Mouse (Mus musculus) hindbrain, postnatal 0 days (tissue): Measurements from ENCODE around the gene Mrpl42. TPM values are rescaled to one million over a fixed set of nuclear protein-coding genes. Genes with fewer than 3 reads are reported as not detected.

Experiments used
- ATAC-seq: fragments of 200-750 bp; cut with Nextera tagmentation; 2 replicates; pipeline ENCODE4 v1.8.0; 2017; ENCODE audit warnings: mild to moderate bottlenecking, moderate TSS enrichment, moderate library complexity
- DNase-seq: peaks from one replicate; pipeline ENCODE4 v3.0.0-alpha.2; 2015; ENCODE audit warnings: low spot score
- H3K27ac ChIP-seq: fragments of 300-500 bp; sonication (generic); 2 replicates; pipeline ENCODE4 v1.5.1; 2014; ENCODE audit warnings: mild to moderate bottlenecking
- H3K27me3 ChIP-seq: fragments of 300-500 bp; sonication (generic); 2 replicates; pipeline ENCODE4 v1.6.1; 2014; ENCODE audit warnings: low read length, mixed read lengths; ENCODE audit not compliant: insufficient read depth
- H3K36me3 ChIP-seq: fragments of 300-500 bp; sonication (generic); 2 replicates; pipeline ENCODE4 v1.6.1; 2014; ENCODE audit warnings: low read length, mixed read lengths; ENCODE audit not compliant: insufficient read depth
- H3K4me1 ChIP-seq: fragments of 300-500 bp; sonication (generic); 2 replicates; pipeline ENCODE4 v1.6.1; 2014; ENCODE audit warnings: antibody characterized with exemption, low read length, mixed read lengths; ENCODE audit not compliant: insufficient read depth
- H3K4me2 ChIP-seq: fragments of 300-500 bp; sonication (generic); 2 replicates; pipeline ENCODE4 v1.6.1; 2014; ENCODE audit warnings: low read depth, mild to moderate bottlenecking, low read length, moderate library complexity, mixed read lengths
- H3K4me3 ChIP-seq: fragments of 300-500 bp; sonication (generic); 2 replicates; pipeline ENCODE4 v1.5.1; 2014; ENCODE audit warnings: low read length
- H3K9ac ChIP-seq: fragments of 300-500 bp; sonication (generic); replicated peaks from 2 replicates; pipeline ENCODE4 v1.6.1; 2014; ENCODE audit warnings: mild to moderate bottlenecking, low read length, moderate library complexity, mixed read lengths
- H3K9me3 ChIP-seq: fragments of 300-500 bp; sonication (generic); 2 replicates; pipeline ENCODE4 v1.6.1; 2016; ENCODE audit warnings: low read length, mixed read lengths
- CTCF ChIP-seq: IDR thresholded peaks from 2 replicates; pipeline ENCODE4 v1.5.1; 2016; ENCODE audit warnings: antibody characterized with exemption, control low read depth, low read depth
- WGBS: fragments of 180-500 bp; shearing (Covaris S2); extraction: QIAGEN DNeasy Blood & Tissue Kit; methylation state at CpG from one replicate; pipeline ENCODE4 v1.1.7; 2014; 5-methylcytosine and 5-hydroxymethylcytosine counted together
- polyA plus RNA-seq: library from polyadenylated mRNA; unstranded; fragments of >200 nt; fragmentation: Nextera tagmentation; extraction: Ambion mirVana; gene quantifications from 2 replicates; pipeline ENCODE4 v1.2.1, GENCODE M21; 2015
- total RNA-seq: library from RNA; depleted of rRNA; stranded (reverse); fragments of >200 nt; gene quantifications from 2 replicates; pipeline ENCODE4 v1.2.3, GENCODE M21; 2014

Gene Mrpl42
- total and polyA plus RNA-seq, 2 experiments from 2014 or later: 126 to 277 TPM

- Histone ChIP-seq H3K27ac (no peak overlapping the region), H3K9ac (no peak overlapping the region), H3K4me3 (no peak overlapping the region), H3K36me3 (no peaks in the 10 kb centered on the region), H3K27me3 (no peaks in the 10 kb centered on the region), H3K9me3 (no peaks in the 10 kb centered on the region), H3K4me1 (no peaks in the 10 kb centered on the region), H3K4me2 (no peak overlapping the region)
- no peak for TF ChIP-seq CTCF
- DNase-seq (no peak), ATAC-seq (no peak)
- whole genome bisulfite sequencing: 74% methylated on average over 3 of the region's 3 CpGs
Observed at GRCm38 (mm10) chr10:95509263-95509662, 7.5 kb upstream of the Mrpl42 start.

- DNase-seq: no peak
- no peak for TF ChIP-seq CTCF
- Histone ChIP-seq H3K4me2 (no peak overlapping the region), H3K9ac (no peak overlapping the region), H3K27me3 (no peaks in the 10 kb centered on the region), H3K4me3 (no peak overlapping the region), H3K9me3 (no peaks in the 10 kb centered on the region), H3K4me1 (no peaks in the 10 kb centered on the region), H3K27ac (no peak overlapping the region), H3K36me3 (no peaks in the 10 kb centered on the region)
- ATAC-seq: no peak
- WGBS: 66% methylated on average over 6 of the region's 6 CpGs
Observed at GRCm38 (mm10) chr10:95508793-95509192, 7.1 kb upstream of the Mrpl42 start.

- Histone ChIP-seq H3K27ac (no peak overlapping the region), H3K9ac (no peak overlapping the region), H3K4me1 (no peaks in the 10 kb centered on the region), H3K4me3 (no peak overlapping the region), H3K27me3 (no peaks in the 10 kb centered on the region), H3K4me2 (no peak overlapping the region), H3K9me3 (no peaks in the 10 kb centered on the region), H3K36me3 (no peaks in the 10 kb centered on the region)
- DNase-seq (no peak), ATAC-seq (no peak)
- no peak for TF ChIP-seq CTCF
- WGBS: 89% methylated on average over 8 of the region's 8 CpGs
Observed at GRCm38 (mm10) chr10:95508126-95508525, 6.4 kb upstream of the Mrpl42 start.

- no peak overlapping the region for H3K27ac ChIP-seq
- WGBS: 14% methylated on average over 1 of the region's 1 CpGs
- H3K9ac ChIP-seq: no peak overlapping the region
- no peaks in the 10 kb centered on the region for H3K9me3 ChIP-seq
- H3K36me3 ChIP-seq: no peaks in the 10 kb centered on the region
- ATAC-seq (no peak), DNase-seq (no peak)
- TF ChIP-seq CTCF: no peak
- no peak overlapping the region for H3K4me3 ChIP-seq
- no peak overlapping the region for H3K4me2 ChIP-seq
- H3K4me1 ChIP-seq: peaks cover 4% of the 10 kb centered on the region; the same call in 1 of the 2 replicates
- no peaks in the 10 kb centered on the region for H3K27me3 ChIP-seq
Observed at GRCm38 (mm10) chr10:95504341-95504740, 2.6 kb upstream of the Mrpl42 start.

GRCm38 (mm10) chr10:95503443-95504235 lies 1.9 kb upstream of the Mrpl42 start:
- Histone ChIP-seq H3K36me3 (no peaks in the 10 kb centered on the region), H3K4me3 (no peak overlapping the region), H3K4me2 (no peak overlapping the region), H3K27me3 (no peaks in the 10 kb centered on the region), H3K9ac (no peak overlapping the region), H3K27ac (no peak overlapping the region), H3K9me3 (no peaks in the 10 kb centered on the region), H3K4me1 (peaks cover 4% of the 10 kb centered on the region; the same call in 1 of the 2 replicates)
- no peak for DNase-seq
- ATAC-seq: no peak
- TF ChIP-seq CTCF: no peak
- 80% methylated on average over 14 of the region's 14 CpGs for WGBS

- H3K36me3 ChIP-seq: no peaks in the 10 kb centered on the region; the same call in 1 of the 2 replicates
- H3K4me1 ChIP-seq: peaks cover 4% of the 10 kb centered on the region; the same call in 1 of the 2 replicates
- 2% methylated on average over 7 of the region's 7 CpGs for WGBS
- H3K4me3 ChIP-seq: peak overlapping the region; percentile 89
- H3K4me2 ChIP-seq: peak overlapping the region; percentile 72
- no peaks in the 10 kb centered on the region for H3K27me3 ChIP-seq
- DNase-seq (peak; percentile 25), ATAC-seq (no peak)
- H3K9me3 ChIP-seq: no peaks in the 10 kb centered on the region
- no peak for TF ChIP-seq CTCF
- H3K9ac ChIP-seq: peak overlapping the region; percentile 84
- peak overlapping the region; percentile 89 for H3K27ac ChIP-seq
Observed at GRCm38 (mm10) chr10:95501033-95501432, 707 bp downstream of the Mrpl42 start.

GRCm38 (mm10) chr10:95494268-95494667 lies 7.5 kb downstream of the Mrpl42 start:
- TF ChIP-seq CTCF: no peak
- 97% methylated on average over 5 of the region's 5 CpGs for WGBS

More at GRCm38 (mm10) chr10:95494268-95494667, 7.5 kb downstream of the Mrpl42 start:
- no peaks in the 10 kb centered on the region for H3K9me3 ChIP-seq
- H3K36me3 ChIP-seq: peaks cover 40% of the 10 kb centered on the region
- no peak overlapping the region for H3K4me3 ChIP-seq
- no peak overlapping the region for H3K27ac ChIP-seq
- ATAC-seq: no peak
- H3K4me1 ChIP-seq: no peaks in the 10 kb centered on the region
- H3K27me3 ChIP-seq: no peaks in the 10 kb centered on the region
- no peak for DNase-seq
- no peak overlapping the region for H3K4me2 ChIP-seq
- no peak overlapping the region for H3K9ac ChIP-seq
